Mouse (Mus musculus) right cerebral cortex, adult 18-20 months (tissue): ENCODE measurements around the gene Rab26.

ENCODE experiments used
- DNase-seq: peaks from one replicate; pipeline ENCODE4 v3.0.0; 2022; ENCODE audit warnings: mixed read lengths

Gene Rab26

DNA sequence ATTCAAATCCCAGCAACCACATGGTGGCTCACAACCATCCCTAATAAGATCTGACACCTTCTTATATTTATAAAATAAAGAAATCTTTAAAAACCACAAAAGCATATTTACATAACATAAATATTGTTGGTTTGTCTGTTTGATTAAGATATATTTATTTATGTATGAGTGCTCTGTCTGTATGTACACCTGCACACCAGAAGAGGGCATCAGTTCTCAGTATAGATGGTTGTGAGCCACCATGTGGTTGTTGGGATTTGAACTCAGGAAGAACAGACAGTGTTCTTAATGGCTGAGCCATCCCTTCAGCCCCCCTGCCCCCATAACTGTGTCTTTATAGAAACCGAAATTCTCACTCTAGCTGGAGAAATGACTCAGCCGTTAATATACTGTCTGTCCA lies 11.2 kb upstream of the Rab26 start:
- no peak for DNase-seq

DNA sequence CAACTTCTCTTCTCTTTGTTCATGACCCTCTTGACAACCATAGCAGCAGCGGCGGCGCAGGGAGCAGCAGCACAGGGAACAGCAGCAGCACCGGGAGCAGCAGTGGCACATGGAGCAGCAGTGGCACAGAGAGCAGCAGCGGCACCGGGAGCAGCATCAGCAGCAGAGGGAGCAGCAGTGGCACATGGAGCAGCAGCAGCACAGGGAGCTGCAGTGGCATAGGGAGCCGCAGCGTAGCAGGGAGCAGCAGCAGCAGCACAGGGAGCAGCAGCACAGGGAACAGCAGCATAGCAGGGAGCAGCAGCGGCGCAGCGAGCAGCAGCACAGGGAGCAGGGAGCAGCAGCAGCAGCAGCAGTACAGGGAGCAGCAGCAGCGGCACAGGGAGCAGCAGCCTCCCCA lies 10.6 kb upstream of the Rab26 start:
- peak; percentile 48 for DNase-seq

DNA sequence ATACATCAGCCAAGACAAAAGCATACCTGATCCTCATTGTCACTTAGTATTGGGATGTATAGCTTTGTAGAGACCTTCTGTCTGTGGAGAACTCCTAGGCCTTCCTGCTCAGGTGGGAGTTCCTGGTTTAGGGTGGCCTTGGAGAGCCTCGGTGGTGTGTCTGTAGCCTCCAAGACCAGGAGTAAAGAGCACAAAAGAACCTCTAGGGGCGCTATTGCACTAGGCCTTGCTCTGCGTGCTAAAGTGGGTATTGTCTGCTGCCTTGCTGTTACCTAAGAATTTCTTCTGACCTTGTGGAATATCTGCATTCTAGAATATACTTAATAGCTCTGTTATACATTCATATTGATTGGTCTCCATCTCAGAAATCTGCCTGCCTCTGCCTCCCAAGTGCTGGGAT lies 6.4 kb upstream of the Rab26 start:
- DNase-seq = no peak

- no peak for DNase-seq
These were observed 4.9 kb upstream of the Rab26 start for GRCm38 (mm10) chr17:24538950-24539349.

- no peak for DNase-seq
These were observed 3.5 kb upstream of the Rab26 start for GRCm38 (mm10) chr17:24537536-24537935.

DNA sequence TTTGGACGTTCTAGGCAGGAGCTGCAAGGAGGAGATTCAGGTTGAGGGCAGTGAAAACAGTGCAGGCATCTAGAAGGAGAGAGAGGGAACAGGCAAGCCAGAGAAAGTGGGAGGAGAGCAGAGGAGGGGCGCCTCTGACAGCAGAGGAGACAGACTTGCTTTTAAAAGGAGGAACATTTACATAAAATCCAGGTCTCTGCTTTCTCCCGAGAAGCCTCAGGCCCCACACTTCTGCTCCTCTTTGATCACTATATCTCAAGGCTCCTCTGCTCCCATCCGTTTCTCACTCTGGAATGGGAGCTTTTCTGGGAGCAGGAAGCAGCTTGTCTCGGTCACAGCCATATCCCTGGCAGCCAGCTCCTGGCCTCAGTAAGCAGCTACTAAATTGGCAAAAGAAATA lies 1.3 kb upstream of the Rab26 start:
- peak; percentile 70 for DNase-seq

- peak; percentile 93 for DNase-seq
These were observed 664 bp downstream of the Rab26 start for GRCm38 (mm10) chr17:24533099-24533992.

DNA sequence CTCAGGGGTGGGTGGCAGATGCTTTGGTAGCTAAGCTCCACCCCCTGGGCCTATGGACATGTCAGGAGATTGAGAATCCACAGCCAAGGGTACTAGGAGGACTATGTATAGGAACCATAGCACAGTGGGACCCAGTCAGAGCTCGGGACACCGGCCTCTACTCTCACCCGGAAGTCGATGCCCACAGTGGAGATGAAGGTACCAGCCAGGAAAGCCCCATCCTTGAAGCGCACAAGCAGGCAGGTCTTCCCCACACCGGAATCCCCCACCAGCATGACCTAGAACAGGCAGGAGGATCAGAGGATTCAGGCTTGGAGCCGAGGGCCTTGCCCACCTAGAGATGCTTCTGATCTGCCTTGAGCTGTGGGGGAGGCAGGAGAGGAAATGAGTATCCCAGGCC lies 2.0 kb downstream of the Rab26 start:
- no peak for DNase-seq

GRCm38 (mm10) chr17:24531064-24531463 lies 2.9 kb downstream of the Rab26 start:
- DNase-seq = no peak

DNA sequence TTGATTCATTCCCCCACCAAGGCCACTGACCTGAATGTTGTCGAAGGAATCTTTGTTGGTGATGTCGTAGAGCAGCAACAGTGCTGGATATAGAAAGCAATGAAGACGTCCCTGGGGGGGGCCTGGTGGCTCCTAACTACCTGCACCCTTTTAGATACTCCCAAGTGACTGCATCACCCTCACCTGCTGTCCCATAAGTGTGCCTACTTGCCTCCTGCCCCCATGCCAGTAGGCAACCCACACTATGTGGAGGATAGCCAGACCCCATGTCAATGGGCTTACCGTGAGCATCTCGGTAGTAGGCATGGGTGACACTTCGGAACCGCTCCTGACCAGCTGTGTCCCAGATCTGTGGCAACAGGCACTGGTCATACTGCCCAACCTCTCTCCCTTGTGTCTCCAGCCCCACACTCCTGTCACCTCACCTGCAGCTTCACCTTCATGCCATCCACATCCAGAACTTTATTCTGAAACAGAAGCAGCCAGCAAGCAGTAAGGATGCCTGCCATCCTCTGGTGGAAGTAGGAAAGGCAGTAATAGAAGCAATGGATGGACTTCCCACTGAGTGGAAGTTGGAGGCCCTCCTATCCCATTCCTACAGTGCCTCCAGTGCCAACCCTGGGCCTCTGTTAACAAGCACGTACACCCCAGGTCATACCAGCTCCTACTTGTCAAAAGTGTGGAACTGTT lies 3.5 kb downstream of the Rab26 start:
- DNase-seq = no peak

DNA sequence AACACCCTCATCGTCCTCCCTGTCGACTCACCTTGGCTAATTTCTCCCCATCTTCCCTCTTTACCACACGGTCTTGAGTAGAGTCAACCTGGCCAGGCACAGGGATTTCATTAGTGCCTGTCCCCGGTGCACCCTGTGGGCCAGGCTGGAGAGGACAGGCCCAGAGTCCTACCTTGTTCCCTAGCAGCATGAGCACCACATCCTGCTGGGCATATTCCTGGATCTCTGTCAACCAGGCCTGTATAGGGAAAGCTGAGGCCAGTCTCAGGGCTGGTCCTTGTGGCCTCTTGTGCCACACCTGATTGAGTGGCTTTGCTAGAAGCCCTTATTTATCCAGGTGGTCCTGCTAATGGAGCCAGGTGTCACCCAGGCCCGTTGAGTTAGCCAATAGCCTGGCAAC lies 4.1 kb downstream of the Rab26 start:
- no peak for DNase-seq

- no peak for DNase-seq
These were observed 5.0 kb downstream of the Rab26 start for GRCm38 (mm10) chr17:24529007-24529451.

GRCm38 (mm10) chr17:24528560-24528918 lies 5.5 kb downstream of the Rab26 start:
- no peak for DNase-seq

GRCm38 (mm10) chr17:24527723-24528559 lies 6.1 kb downstream of the Rab26 start, which contains the start of gene Traf7:
TSS of gene Traf7 (minus strand) at chr17:24527938.
- peak; percentile 98 for DNase-seq

- no peak for DNase-seq
These were observed 6.7 kb downstream of the Rab26 start for GRCm38 (mm10) chr17:24527315-24527714.

DNA sequence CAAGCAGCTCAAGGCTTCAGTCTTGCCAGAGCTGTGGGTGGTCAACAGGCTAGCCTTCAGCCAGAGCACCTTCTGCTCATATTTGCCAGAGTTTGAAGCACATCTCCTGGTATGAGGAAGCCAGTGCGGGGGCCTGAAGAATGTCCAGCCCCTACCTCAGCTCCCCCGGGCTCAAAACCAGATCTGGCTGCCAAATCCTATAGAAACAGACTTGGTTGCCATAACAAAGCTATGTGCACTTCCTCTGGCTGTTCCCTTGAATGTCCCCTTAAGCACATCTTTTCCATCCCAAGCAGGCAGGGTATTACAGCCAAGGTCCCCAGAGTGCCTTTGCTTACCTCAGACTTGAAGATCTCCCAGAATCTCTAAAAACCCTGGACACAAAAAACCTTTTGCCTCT lies 9.3 kb downstream of the Rab26 start:
- DNase-seq = no peak

GRCm38 (mm10) chr17:24520450-24520849 lies 13.6 kb downstream of the Rab26 start:
- DNase-seq = no peak

GRCm38 (mm10) chr17:24514270-24515257 lies 19.4 kb downstream of the Rab26 start:
- no peak for DNase-seq

GRCm38 (mm10) chr17:24513609-24514008 lies 20.4 kb downstream of the Rab26 start:
- peak; percentile 77 for DNase-seq

DNA sequence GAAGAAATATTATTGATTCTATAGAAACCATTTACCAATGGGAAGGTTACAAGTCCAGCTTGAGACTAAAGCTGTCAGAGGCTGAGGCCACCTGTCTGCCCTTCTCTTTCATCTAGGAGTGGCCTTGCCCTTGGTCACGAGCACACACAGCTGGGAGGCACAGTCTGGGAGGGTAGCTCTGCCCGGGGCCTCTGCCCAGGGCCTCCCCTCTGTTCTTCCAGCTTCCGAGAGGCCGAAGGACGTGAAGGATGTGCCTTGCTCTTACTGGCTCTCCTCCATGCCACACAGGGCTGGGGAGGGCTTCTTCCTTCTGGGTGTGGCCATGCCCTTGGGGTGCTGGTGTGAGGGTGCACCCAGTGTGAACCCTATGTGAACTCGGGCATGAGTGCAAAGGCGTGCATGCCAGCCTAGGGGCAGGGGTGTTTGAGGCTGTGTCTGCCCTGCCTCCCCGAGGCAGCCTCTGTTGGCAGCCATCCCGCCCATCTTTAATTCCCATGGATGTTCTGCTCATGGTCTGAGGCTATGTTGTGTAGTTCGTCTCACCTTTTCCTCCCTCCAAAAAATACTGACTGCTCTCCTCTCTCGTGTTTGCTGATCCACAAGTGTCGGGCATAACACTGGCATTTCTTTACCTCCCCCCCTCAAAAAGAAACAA lies 26.1 kb downstream of the Rab26 start:
- DNase-seq = no peak

- DNase-seq = no peak
These were observed 26.8 kb downstream of the Rab26 start for GRCm38 (mm10) chr17:24507129-24507664.
